Mouse (Mus musculus): ENCODE measurements around the gene Gapdh.
"Not testable (repeated sequence)": the region's sequence is repeated elsewhere in the genome, so short reads cannot be mapped to it uniquely, and the experiment has no call there.

Gapdh gene

GRCm38 (mm10) chr6:125166861-125167650 lies 789 bp upstream of the Gapdh start:
- DNase-seq (ENCODE audit: low spot score in 2 of 2): no peak

GRCm38 (mm10) chr6:125165328-125165891 lies 857 bp downstream of the Gapdh start:
- peak; percentile 84 to 89 for DNase-seq (ENCODE audit: low spot score in 2 of 2)

GRCm38 (mm10) chr6:125164672-125165327 lies 1.5 kb downstream of the Gapdh start:
- peak in 1 of 2 experiments; percentile 34 for DNase-seq (ENCODE audit: low spot score in 2 of 2)

- no peak for DNase-seq (ENCODE audit: low spot score in 2 of 2)
Observed at GRCm38 (mm10) chr6:125163801-125164657, 2.2 kb downstream of the Gapdh start.

- not testable (repeated sequence) for DNase-seq (ENCODE audit: low spot score in 2 of 2)
Observed at GRCm38 (mm10) chr6:125162615-125163305, 3.5 kb downstream of the Gapdh start.

GRCm38 (mm10) chr6:125161971-125162370 lies 4.3 kb downstream of the Gapdh start:
- peak; percentile 45 to 75 for DNase-seq (ENCODE audit: low spot score in 2 of 2)

GRCm38 (mm10) chr6:125160854-125161760 lies 5.2 kb downstream of the Gapdh start:
- DNase-seq (ENCODE audit: low spot score in 2 of 2): no peak

GRCm38 (mm10) chr6:125160558-125160853 lies 5.8 kb downstream of the Gapdh start:
- DNase-seq (ENCODE audit: low spot score in 2 of 2): no peak

GRCm38 (mm10) chr6:125159773-125160557 lies 6.3 kb downstream of the Gapdh start:
- DNase-seq (ENCODE audit: low spot score in 2 of 2): no peak

- DNase-seq (ENCODE audit: low spot score in 2 of 2): no peak
Observed at GRCm38 (mm10) chr6:125158944-125159492, 7.2 kb downstream of the Gapdh start.

- no peak for DNase-seq (ENCODE audit: low spot score in 2 of 2)
Observed at GRCm38 (mm10) chr6:125156903-125157614, 9.2 kb downstream of the Gapdh start.

- no peak for DNase-seq (ENCODE audit: low spot score in 2 of 2)
Observed at GRCm38 (mm10) chr6:125156491-125156890, 9.8 kb downstream of the Gapdh start.

GRCm38 (mm10) chr6:125155262-125155661 lies 11.0 kb downstream of the Gapdh start:
- DNase-seq (ENCODE audit: low spot score in 2 of 2): no peak

- DNase-seq (ENCODE audit: low spot score in 2 of 2): no peak
Observed at GRCm38 (mm10) chr6:125154550-125154949, 11.7 kb downstream of the Gapdh start.

GRCm38 (mm10) chr6:125153682-125154081 lies 12.6 kb downstream of the Gapdh start:
- no peak for DNase-seq (ENCODE audit: low spot score in 2 of 2)

GRCm38 (mm10) chr6:125153018-125153389 lies 13.3 kb downstream of the Gapdh start:
- no peak for DNase-seq (ENCODE audit: low spot score in 2 of 2)

GRCm38 (mm10) chr6:125152212-125153017 lies 13.9 kb downstream of the Gapdh start:
- no peak for DNase-seq (ENCODE audit: low spot score in 2 of 2)

- DNase-seq (ENCODE audit: low spot score in 2 of 2): no peak
Observed at GRCm38 (mm10) chr6:125149569-125149950, 16.7 kb downstream of the Gapdh start.
